Mouse (Mus musculus) urinary bladder, adult 18-20 months (tissue): ENCODE data around the gene Dyrk1b.
"Not testable (repeated sequence)": the region's sequence is repeated elsewhere in the genome, so short reads cannot be mapped to it uniquely, and the experiment has no call there.

Experiments
- DNase-seq, 2 experiments: peaks; one replicate each; pipeline ENCODE4 v3.0.0; 2022; ENCODE audit warnings: low spot score in 2 of 2, mixed read lengths in 2 of 2

Dyrk1b gene

DNA sequence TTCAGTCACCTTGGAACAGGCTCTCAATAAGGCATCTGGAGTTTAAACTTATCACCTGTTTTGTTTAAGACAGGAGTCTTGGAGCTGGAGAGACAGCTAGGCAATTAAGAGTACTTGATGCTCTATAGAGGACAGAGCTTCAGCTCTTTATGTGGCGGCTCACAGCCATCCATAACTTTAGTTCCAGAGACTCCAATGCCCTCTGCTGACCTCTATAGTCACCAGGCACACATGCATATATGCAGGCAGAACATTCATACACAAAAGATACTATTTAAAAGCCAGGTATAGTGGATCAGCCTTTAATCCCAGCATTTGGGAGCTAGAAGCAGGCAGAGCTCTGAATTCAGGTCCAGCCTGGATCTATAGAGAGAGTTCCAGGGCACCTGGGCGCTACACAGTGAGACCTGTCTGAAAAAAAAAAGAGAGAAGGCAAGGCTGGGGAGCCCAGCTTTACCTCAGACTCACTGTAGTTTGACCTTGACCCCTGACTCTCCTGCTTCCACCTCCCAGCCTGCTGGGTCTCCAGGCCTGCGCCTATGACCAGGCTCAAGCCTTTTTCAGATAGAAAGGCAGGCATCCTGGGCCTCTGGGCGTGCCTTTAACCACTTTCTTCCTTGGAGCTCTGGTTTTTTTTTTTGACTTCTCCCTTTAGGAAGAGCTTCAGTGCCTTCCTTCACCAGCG lies 16.3 kb downstream of the Dyrk1b start:
- no peak for DNase-seq

DNA sequence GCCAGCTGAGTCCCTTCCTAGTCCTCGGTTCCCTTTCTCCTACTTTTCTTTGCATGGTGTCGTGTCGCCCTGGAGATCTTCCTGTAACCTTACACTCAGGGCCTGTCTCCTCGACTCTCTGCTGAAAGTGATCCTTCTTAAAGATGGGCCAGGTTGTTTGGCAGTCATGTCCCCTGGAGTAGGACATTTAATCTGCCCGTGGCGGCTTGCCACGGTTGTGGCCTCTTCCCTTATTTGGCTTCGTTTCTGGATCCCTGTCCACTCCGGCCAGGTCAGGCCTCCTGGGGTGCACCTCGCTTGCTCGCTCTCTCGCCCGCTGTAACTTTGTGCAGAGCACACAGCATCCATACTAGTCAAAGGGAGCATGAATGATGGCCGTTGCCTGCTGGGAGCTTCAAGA lies 17.3 kb downstream of the Dyrk1b start:
- DNase-seq, result no peak

DNA sequence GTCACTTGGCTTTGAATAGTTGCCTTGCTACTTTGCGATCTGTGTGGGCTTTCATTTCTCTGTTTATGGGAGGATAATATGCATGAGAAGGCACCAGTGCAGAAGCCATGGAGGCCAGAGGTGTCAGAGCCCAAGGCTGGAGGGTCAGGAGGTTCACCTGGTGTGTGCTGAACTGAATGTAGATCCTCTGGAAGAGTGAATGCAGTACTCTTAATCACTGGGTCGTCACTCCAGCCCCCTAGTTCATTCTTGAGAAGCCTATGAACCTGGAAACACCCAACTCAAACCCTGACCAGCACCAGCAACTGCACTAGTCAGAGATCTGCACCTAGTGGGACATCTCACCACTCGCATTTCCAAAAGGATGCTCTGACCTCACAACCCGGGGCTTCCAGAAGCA lies 19.8 kb downstream of the Dyrk1b start:
- DNase-seq, result no peak

DNA sequence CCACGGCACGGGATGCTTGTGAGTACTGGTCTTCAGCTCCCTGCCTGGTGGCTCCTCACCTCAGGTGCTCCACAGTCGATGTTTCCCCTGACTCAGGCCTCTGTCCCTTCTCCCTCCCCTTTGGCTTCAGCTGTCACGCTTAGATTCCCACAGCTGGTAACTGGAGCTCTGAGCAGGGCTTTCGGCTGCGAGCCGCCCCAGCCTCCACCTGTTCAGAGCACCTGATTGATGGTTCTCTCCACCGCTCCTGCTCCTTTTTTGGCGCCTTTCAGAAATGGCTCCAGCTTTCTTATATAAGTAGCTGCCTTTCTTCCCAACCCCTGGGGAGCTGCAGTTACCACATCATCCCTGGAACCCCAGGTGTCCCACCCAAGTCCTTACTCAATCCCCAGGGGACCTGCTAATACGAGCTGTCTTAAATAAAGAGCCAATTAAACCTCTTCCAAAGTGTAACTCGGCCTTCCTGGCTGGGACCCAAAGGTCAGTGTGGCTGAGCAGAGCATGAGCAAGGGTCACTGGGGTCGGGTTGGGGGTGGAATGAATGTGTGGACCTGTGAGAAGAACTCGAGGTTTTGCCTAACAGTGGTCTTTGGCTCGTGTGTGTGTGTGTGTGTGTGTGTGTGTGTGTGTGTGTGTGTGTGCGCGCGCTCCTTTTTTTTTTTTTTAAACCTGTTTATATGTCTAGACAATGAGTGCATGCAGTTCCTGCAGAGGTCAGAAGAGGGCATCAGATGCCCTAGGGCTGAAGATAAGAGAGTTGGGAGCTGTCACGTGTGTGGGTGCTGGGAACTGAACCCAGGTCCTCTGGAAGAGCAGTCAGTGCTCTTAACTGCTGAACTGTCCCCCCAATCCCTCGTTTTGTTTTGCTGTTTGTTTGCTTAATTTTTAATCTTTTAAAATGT lies 24.2 kb downstream of the Dyrk1b start:
- DNase-seq, result no peak

DNA sequence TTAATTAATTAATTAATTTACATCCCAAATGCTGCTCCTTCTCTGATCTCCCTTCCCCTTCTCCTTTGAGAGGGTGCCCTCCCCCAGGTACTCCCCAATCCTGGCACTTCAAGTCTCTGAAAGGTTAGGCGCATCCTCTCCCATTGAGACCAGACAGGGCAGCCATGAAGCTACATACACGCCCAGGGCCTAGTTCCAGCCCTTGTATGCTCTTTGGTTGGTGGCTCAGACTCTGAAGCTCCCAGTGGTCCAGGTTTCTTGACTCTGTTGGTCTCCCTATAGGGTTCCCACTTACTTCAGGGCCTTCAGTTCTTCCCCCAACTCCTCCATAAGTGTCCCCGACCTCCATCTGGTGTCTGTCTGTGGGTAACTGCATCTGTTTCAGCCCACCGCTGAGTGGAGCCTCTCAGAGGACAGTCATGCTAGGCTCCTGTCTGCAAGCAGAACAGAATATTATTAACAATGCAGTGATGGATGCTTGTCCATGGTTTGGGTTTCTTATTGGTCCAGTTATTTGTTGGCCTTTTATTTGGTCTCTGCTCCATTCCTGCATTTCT lies 26.9 kb downstream of the Dyrk1b start:
- DNase-seq, result no peak

DNA sequence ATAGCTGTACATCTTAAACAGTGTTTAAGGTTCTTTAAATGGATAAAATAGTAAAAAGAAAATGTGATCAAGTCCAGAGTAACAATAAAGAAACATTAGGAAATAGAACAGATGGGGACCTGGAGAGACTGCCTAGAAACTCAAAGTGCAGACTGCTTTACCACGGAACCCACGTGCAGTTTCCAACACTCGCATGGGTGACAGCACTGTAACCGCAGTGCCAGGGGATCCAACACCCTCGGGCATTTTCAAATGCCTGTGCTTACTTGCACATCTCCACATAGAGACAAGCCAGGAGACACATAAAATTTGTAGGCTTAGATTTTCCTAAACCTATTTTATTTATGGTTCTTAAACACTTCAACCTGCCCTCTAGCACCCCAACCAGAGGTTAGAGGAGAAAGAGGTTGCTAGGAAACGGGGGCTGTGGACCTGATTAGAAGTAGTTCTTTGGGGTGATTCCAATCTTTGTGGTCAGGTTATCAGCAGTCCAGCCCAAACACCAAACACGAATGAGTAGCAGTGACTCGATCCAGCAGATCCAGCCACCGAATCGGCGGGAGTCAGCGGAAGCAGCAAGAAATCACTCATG lies 29.2 kb downstream of the Dyrk1b start:
- no peak for DNase-seq

DNA sequence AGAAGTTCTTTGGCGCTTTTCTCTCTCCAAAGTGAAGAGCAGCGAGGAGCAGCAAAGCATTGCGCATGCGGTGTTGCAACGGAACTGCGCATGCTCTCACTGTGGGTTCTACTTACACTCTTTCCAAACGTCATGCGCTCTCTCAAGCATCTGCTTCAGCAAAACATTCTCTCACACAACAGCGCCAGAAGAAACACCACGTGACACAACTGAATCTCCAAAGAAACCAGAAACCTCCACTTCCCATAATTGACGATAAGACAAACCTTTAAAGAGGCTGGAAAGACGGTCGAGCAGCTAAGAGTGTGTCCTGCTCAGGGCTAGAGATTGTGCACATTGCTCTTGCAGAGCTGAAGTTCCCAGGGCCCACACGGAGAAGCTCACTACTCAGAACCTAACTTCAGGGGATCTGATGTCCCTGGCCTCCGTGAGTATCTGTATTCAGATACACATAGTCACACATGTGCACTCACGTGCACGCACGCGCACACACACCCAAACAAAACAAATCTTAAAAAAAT lies 29.8 kb downstream of the Dyrk1b start:
- DNase-seq, result peak; percentile 33 to 49

DNA sequence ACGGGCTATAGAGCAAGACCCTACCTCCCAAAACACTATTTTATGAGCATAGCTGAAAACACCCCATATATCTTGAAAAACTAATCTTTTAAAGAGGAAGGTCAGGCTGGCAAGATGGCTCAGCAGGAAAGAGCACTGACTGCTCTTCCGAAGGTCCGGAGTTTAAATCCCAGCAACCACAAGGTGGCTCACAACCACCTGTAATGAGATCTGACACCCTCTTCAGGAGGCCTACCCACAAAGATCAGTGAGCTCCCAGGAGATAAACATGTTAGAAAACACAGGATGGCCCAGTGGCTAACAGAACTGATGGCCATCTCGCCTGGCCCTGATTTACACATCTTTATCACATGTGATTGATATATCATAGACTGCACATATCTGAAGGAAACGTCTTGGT lies 31.5 kb downstream of the Dyrk1b start:
- DNase-seq, result no peak

DNA sequence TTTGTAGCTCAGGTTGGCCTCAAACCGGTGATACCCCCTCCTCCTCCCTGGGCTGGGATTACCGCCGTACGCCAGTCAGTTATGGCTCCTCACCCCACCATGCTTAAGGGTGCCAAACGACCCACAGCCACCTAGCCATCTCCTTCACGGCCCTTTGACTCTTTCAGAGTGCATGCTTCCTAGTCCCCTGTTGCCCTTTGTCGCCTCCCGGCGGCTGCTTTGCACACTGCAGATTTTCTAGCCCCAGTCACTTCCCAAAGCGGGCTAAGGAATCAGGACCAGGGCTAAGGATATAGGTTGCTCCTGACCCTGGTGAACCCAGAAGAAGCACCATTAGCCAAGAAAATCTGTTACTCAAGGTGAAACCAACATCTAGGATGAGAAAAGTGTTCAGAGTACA lies 34.9 kb downstream of the Dyrk1b start:
- peak; percentile 36 to 72 for DNase-seq

DNA sequence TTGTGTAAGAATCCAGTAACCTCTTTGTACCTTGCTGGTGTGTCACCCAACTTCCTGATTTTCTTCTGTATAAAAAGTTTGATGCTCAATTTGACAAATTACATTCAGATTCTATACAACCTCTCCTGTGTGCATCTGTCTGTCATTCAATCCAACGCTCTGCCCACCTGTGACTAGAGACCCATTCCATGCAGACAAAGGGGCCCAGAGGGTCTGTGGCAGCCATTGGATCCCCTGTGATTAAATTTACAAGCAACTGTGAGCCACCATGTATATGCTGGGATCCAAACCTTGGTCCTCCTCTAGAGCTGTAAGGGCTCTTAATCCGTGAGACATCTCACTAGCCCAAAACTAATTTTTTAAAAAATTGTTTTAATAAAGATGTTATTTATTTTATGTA lies 36.7 kb downstream of the Dyrk1b start:
- not testable (repeated sequence) for DNase-seq

DNA sequence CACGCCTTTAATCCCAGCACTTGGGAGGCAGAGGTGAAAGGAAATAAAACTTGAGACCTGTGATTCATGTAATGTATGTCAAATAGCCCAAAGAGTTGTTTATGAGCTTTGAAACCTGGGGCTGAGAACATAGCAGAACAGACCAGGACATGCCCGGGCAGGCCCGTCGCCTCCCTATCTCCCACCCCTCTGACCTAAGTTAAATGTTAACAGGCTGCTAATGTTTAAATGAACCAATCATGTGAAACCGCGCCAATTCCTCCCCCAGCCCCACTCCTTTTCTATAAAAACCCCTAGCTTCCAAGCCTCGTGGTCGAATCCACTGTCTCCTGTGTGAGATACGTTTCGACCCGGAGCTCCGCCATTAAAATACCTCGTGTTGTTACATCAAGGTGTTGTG lies 38.5 kb downstream of the Dyrk1b start:
- not testable (repeated sequence) for DNase-seq

DNA sequence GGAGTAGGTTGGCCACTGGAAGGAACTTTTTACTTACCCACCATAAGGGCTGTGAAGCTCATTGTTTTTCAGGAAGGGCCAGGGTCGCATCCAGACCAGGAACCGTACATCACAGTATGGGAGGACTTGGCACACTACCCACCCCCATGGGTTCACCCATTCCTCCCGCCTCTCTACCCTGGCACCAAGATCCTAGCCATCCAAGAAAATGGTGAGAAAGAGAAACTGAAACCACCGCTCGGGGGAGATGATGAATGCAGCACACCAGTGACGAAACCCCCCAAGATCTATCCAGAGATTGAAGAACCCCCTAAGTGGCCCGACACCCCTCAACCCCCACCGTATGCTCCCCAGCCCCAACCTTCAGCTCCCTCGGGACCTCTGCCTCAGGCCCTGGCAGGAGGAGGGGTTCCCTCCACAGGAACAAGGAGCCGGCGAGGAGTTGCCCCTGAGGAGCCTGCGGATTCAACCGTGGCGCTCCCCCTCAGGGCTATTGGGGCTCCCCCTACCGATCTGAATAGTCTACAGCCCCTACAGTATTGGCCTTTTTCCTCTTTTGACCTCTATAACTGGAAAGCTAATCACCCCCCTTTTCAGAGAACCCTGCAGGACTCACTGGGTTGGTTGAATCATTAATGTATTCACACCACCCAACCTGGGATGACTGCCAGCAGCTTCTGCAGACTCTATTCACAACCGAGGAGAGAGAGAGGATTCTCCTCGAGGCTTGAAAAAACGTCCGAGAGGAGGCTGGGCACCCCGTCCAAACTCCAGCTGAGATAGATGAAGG lies 39.9 kb downstream of the Dyrk1b start:
- not testable (repeated sequence) for DNase-seq

DNA sequence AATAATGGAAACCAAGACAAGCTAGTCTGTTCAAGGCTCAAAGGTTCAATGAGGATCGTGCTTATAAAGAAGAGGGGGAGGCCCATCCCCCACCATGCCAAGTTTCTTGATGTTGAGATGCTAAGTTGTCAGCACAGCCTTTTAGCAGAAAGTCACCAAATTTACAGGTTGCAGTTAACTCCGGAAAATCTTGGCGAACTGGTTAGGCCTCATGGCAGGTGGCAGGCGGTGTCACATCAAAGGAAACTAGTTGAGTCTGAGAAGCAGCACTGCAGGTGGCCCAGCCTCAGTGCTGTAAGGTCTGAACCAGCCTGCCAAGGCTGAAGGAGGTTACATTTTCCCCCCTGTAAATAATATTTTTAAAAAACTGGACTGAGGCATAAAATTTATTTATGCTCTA lies 47.6 kb downstream of the Dyrk1b start:
- not testable (repeated sequence) for DNase-seq

DNA sequence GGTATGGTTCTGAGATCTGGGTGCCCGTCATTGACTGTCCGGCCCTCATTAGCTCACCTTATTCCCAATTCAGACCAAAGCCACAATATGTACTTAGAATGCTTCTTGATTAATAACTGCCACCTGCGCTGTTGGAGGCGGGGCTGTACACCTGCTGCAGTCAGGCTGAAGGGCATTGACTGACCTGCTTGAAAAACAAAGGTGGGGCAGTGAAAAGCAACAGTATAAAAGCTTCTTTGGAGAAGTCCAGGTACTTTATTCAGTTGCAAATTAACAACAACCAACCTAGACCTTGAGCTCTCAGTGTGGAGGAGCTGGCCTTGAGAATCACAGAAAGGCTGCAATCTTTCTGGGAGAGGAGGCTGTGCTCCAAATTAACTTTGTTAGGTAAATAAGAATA lies 48.2 kb downstream of the Dyrk1b start:
- DNase-seq, result not testable (repeated sequence)
